Mouse (Mus musculus) brain, embryonic 14.5 days (tissue): ENCODE results near the gene Tnfrsf1a.

Source experiments
- CTCF ChIP-seq: fragments of 200-500 bp; IDR thresholded peaks from 2 replicates; pipeline ENCODE4 v1.5.1; 2012; ENCODE audit warnings: inconsistent platforms, mild to moderate bottlenecking, moderate library complexity, borderline replicate concordance; ENCODE audit not compliant: insufficient read depth, insufficient read length; ENCODE audit errors: extremely low read depth
- POLR2A ChIP-seq: fragments of 200-500 bp; IDR thresholded peaks from 2 replicates; pipeline ENCODE4 v1.6.1; 2012; ENCODE audit warnings: mild to moderate bottlenecking, inconsistent platforms, borderline replicate concordance; ENCODE audit not compliant: poor library complexity, insufficient read depth, insufficient read length, severe bottlenecking; ENCODE audit errors: extremely low read depth

- TF ChIP-seq CTCF (no peak), POLR2A (no peak)
These were observed 5.1 kb upstream of the Tnfrsf1a start for GRCm38 (mm10) chr6:125344084-125344483.
